Mouse (Mus musculus): Measurements from ENCODE around the gene Pak2.
"Not testable (repeated sequence)": the region's sequence is repeated elsewhere in the genome, so short reads cannot be mapped to it uniquely, and the experiment has no call there.

Gene Pak2

DNA sequence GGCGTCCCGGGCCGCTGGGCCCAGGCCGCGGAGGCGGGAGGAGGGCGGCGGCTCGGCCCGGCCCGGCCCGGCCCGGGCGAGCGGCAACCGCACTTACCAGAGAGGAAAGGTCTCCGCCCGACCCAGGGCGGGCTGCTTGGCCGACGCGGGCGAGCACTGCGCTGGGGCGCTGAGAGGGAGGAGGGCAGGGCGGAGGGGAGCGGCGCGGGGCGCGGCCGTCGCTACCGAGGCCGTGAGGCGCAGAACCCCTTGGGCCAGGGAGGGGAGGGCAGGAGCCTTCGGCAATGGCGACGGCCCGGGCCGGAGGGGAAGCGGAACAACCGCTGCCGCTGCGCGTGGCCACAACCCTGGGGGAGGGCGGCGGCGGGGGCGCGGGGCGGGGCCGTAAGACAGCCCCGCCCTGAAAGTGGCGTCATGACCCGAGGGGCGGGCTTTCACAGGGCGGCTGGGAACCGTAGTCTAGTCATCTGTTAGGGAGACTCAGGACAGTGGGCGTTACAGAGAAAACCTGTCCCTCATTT lies at the start of gene Pak2:
Pak2 (minus strand) TSS at position 352 of the 521 bp plus-strand sequence.
- DNase-seq: peak; percentile 90

DNA sequence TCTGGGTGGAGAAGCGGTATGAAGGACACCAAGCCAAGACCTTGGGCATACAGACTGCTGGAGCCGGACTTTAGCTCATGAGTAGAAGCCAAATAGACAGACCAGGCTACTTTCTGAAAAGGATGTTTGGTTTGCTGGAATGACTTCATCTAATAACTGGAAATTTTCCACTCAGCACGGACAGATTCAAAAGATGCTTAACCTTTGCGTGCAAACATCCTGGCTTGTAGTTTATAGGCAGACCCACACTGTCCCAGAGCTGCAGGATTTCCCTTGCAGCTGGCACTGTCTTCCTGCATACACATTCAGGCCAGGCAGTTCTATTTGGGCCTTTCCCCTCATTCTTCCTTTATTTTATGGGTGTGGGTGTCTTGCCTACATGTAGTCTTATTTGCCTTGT lies 47.9 kb upstream of the Pak2 start:
- DNase-seq: peak; percentile 65

DNA sequence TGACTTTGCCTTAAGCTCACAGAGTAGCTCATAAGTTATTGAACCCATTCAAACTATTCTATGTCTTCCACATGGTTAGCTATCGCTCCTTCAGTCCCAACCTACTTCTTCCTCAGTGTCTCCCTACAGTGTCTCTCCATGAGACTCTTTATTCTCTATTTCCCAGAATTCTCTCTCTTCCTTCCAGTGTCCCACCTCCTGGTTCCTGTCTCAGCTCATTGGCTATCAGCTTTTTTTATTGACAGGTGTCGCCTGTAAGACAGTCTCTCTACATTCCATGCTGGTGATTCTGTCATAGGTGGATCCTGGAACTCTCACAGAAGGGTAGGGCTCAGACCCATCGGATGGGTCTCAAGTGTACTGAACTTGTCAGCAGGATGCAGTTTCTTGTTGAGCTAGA lies 46.2 kb upstream of the Pak2 start:
- DNase-seq: no peak

GRCm38 (mm10) chr16:32124444-32125335 lies 45.5 kb upstream of the Pak2 start:
- DNase-seq: peak; percentile 68

- DNase-seq: no peak
Observed at GRCm38 (mm10) chr16:32124020-32124419, 44.9 kb upstream of the Pak2 start.

- DNase-seq: no peak
Observed at GRCm38 (mm10) chr16:32120454-32120853, 41.3 kb upstream of the Pak2 start.

DNA sequence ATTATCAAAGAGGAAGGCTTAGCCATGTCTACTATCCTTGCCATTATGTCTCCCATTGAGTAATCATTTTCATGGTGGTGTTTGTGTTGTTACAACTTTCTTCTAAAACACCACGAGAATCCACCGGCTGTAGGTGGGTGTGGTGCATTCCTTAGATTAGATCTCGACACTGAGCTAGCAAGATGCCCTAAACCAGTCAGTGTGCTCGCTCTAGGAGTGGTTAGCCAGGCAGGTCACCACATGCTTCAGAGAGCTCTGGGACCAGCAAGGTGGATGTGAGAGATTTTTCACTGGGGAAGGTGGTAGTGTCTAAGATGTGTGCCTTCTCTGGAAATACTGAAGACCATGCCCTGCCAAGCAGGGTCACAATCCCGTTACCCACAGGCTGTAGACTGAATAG lies 37.0 kb upstream of the Pak2 start:
- DNase-seq: no peak

DNA sequence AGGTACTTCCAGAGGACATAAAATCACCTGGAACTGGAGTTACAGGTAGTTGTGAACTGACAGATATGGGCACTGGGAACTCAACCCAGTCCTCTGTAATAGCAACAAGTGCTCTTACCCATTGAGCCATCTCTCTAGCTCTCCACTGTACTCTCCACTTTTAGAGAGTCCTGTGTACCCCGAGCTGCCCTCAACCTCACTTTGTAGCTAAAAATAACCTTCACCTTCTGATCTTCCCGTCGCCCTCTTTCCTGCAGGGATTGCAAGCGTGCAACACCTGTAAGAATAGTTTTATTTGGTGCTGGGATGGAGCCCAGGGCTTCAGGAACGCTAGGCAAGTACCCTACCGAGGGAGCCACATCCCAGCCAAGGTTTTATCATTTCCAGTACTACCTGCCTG lies 36.6 kb upstream of the Pak2 start:
- DNase-seq: no peak

DNA sequence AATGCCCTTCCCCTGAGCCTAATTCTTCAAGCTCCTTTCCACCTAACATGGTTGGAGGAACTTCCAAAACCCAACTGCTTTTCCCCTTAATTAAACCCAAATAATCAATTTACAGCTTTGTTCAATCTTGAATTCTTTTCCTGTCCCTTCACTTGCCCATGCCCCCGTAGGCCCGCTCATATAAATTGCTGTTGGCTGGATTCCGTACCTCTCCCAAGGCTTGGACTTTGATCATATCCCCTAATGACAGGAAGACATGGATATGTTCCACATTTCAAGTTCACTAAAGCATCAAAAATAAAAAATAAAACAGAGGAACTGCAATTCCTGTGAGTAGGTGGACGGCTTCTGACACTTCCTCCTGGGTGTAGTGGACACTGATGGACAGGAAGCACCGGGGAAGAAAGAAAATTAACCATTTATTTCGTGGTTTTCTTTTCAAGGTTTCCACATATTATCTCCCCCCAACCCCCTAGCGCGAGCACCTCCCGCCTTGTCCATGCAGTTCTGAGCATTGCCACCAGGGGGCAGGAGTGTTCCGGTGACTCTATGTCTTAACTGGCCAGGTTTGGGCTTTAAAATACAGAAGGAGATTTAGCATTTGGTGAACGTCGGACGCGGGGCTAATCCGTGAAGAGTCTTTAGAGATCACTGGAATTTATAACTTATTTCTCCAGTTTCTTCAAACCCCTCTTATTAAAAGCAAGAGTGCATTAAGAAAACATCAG lies 36.0 kb upstream of the Pak2 start:
- peak; percentile 90 for DNase-seq

- no peak for DNase-seq
Observed at GRCm38 (mm10) chr16:32114406-32114805, 35.3 kb upstream of the Pak2 start.

GRCm38 (mm10) chr16:32113541-32114218 lies 34.5 kb upstream of the Pak2 start:
- peak; percentile 83 for DNase-seq

DNA sequence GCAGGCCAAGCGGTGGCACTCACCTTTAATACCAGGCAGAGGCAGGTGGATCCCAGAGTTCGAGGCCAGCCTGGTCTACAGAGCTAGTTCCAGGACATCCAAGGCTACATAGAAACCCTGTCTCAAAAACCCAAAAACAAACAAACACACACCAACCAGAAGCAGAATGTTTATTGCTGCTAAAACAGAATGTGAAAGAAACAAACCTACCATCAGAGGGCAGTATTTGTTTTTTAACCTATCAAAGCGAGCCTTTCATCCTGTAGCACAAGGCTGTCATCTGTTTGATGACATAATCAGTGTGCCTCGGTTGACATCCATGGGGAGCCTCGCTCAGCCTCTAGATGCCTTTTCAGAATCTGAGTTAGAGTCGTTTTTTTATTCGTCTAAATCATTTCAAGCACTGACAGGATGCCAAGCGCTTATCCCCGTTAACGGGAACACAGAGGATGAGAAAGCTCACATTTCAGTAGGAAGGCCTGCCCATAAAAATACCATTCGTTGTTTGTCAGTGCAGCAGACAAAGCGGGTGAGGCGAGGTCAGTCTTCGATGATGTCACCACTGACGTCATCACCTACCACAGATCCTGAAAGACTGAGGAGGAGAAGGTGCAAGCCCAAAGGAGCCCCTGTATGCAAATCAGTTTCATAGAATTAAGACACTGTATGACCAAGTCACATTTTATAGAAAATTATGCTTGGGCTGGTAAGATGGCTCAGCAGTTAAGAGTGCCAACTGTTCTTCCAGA lies 32.0 kb upstream of the Pak2 start:
- no peak for DNase-seq

DNA sequence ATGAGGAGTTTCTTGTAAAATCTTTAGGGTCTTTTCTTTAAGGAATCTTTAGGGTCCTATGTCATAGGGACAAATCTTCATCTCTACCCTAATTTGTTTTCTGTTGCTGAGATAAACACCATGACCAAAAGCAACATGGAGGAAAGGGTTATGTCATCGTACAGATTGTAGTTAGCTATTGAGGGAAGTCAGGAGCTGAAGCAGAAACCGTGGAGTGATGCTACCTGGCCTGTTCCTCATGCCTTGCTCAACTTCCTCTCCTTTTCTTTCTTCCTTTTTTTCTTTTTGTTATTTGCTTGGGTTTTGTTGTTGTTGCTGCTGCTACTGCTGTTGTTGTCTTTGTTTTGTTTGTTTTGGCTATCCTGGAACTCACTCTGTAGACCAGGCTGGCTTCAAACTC lies 29.4 kb upstream of the Pak2 start:
- DNase-seq: no peak

- DNase-seq: no peak
Observed at GRCm38 (mm10) chr16:32108170-32108569, 29.0 kb upstream of the Pak2 start.

- DNase-seq: no peak
Observed at GRCm38 (mm10) chr16:32107342-32108045, 28.4 kb upstream of the Pak2 start.

- no peak for DNase-seq
Observed at GRCm38 (mm10) chr16:32105698-32106097, 26.6 kb upstream of the Pak2 start.

DNA sequence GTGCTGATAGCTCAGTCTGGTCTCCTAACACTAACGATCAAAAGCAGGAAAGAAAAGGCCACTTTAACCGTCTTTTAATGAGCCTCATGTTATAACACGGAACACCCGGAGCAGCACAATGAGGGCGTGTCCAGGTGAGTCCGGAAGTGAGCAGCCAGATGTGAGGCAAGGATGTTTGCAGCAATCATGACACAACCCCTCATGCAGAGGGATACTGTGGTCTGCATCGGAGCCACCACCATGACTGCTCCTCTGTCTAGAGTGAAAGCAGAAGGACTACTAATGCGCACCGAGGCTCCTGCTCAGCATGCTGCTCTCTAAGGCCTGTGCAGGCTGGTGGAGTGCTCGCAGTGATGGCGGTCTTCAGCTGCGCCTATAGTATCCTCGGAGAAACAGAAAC lies 23.2 kb upstream of the Pak2 start:
- DNase-seq: no peak

DNA sequence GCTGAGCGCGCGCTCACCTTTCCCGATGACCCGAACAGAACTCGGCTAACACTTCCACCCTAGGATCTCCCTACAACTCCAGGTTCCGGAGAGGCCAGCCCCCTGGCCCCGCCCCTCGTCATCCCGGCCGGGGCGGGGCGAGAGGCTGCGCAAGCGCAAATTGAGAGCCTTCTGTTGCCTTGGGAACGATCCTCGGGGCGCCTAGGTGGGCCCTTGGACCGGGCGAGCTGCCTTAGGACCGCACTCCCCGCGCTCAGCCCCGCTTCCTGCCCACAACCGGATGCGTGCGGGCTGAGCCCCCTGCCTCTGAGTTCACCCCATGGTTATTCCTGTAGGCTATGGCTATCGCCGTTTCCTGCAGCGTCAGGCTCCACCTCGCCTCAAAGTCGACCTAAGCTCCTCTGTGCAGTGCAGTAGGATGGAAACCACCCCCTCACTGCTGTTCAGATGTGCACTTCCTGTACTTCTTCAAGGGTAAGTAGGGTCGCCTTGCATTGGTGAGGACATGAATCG lies 20.6 kb upstream of the Pak2 start, which contains the start of the genes Pigx and Cep19:
Pigx (minus strand) TSS at position 103 of the 513 bp plus-strand sequence.
Cep19 (plus strand) TSS at position 163 of the 513 bp plus-strand sequence.
- peak; percentile 90 for DNase-seq

GRCm38 (mm10) chr16:32098897-32099637 lies 19.9 kb upstream of the Pak2 start:
- DNase-seq: no peak

GRCm38 (mm10) chr16:32097757-32098156 lies 18.6 kb upstream of the Pak2 start:
- DNase-seq: not testable (repeated sequence)

- no peak for DNase-seq
Observed at GRCm38 (mm10) chr16:32091466-32091865, 12.3 kb upstream of the Pak2 start.

All from lung, postnatal 10 days (tissue).